Mouse (Mus musculus): ENCODE results near the gene Nob1.

Gene Nob1

DNA sequence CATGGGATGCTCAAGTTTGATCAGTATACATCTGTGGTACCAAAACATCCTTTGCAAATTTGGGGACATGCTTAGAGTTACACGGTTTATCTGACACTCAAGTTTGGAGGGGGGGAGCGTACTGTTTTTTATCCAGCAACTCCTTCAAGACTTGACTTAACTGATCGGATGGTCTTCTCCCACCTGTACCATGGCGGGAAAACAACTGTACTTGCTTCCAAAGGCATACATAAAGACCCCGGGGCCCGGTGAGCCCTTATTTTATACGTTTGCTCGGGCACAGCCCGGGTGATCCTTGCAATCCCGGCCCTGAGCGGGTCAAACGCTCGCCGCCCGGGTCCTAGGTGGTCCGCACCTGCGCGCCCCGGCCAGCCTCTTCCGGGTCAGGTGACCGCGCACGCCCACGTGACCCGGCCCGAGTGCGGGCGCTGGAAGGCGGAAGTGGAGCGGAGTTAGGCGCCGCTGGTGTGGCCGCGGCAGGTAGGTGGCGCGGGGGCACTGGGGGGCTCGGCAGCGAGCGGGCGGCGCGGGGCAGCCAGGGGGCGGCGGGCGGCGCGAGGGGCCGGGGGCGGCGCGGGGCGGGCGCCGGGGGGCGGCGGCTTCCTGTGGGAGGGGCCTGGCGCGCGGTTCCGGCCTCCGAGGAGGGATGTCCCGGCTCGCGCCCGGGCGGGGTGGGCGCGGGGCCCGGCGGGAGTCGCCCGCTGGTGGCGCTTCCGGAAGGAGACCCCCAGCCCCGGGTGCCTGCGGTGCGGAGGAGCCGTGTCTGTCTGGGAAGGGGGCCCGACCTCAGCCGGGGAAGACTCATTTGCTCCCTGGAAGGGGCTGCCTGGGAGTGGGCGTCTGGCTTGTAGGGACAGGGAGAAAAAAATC lies 11.3 kb upstream of the Nob1 start, which contains the start of gene Wwp2:
Gene Wwp2, plus strand, starts transcription at position 404 of the 870 bp plus-strand sequence.
- peak; percentile 71 for DNase-seq

DNA sequence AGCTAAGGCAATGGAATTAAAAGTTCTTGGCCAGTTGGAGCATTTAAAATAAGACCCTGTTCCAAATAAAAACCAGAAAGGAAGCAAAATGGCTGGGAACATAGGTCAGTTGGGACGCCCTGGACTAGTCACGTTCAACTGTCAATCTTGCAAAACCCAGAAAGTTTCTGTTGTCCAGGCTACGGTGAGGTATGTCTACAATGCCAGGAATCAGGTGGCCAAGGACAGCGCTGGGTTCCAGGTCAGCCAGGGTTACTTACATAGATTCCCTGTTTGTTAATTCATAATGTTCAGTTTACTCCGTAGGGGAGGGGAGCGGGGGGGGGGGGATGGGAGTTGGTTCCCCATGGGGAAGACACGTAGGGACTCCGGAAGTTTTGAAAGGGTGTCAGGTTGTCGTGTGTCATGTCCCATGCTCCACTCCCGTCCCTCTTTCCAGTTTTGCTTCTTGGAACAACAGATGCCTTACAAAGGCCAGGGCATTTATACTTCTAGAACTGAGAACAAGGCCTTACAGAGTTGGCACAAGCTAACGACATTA lies 10.6 kb upstream of the Nob1 start:
- no peak for DNase-seq

DNA sequence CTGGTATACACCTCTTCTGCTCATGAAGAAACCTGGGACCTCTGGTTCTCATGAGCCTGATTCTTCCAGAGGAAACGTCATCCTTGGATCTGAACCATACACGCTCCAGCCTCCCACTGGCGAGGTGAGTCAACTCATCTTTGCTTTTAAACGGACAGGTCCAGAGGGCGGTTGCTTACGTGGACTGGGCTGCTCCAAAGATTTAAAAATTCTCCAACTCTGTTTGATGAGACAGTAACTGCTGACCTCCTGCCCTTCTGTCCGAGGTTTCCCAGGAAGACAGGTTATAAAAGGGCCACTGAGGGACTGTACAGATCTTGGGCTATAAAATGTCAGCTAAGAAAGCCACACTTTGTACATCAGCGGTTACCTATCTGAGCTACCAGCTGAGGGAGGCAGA lies 6.0 kb upstream of the Nob1 start:
- no peak for DNase-seq

DNA sequence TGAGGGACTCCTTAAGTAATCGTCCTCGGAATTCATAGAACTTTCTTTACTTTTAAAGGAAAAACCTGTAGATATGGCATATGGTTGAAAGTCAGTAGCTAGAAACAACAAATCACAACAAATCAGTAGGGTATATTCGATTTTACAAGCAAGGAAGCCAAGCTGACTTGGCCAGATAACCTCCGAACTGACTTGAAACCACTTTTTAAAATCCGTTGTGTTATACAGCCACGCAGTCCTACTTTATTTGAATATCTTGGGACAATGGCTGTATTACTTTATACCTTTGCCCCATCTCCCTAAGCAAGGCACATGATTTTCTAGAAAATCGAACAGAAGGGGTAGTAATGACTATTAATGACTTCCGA lies 363 bp upstream of the Nob1 start:
- no peak for DNase-seq

DNA sequence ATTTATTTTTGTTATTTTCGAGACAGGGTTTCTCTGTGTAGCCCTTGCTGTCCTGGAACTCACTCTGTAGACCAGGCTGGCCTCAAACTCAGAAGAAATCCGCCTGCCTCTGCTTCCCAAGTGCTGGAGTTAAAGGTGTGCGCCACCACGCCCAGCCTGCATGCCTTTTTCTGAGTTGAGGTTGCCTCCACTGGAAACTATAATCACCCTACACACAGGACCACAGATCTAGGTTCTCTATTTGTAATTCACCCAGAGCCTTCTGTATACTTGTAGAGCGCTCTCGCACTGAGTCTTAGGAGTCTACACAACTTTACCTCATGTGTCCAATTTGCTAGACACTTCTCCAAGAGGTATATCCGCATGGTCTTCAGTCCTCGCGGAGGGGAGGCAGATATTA lies 675 bp downstream of the Nob1 start:
- no peak for DNase-seq

DNA sequence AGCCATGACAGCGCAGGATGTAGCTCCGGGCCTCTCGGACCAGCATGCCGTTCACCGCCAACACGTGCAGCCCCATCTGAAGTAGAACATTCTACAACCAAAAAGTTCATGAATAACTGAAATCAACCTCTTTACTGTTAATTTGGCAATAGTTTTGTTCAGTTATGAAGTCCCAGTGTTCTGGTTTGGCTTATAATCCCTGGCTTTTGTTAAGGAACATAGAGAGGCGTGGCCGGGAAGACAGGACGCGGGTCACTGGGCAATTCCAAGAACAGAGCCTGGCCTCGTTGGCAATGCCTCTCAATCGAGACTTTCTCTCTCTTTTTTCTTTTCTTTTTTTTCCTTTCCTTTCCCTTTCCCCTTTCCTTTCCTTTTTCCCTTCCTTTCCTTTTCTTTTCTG lies 7.8 kb downstream of the Nob1 start:
- no peak for DNase-seq

DNA sequence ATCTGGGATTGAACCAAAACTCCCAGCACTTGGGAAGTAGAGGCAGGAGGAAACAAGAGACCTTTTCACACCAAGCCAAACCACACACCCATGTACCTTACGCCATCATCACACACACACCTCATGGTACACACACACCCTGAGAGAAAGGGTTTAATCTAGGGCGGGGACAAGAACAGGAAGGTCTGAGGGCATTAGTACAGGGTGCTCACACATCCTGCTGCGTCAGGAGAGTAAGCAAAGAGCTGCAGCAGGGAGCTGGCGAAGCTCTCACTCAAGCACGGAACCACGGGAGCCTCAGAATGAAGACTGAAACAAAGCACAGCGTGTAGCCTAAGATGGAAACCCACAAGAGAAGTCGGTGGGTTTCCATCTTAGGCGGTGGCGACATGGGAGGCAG lies 11.0 kb downstream of the Nob1 start:
- DNase-seq = no peak

DNA sequence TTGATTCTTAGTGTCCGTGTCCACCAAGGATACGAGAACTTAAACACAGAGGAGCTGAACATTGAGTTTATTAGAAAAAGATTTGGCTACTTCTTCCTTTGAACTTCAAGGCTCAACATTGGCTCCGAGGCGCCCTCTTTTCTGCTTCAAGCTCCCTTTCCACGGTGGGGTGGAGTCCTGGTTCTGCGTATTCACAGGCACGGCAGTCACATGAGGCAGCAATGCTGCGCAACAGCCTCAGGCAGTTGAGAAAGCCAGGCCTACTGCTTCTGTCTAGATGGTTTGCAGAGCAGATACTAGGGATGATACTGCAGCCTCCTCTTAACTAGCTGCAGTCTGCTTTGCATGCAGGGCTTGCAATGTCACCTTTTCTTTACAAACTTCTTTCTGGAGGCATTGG lies 12.3 kb downstream of the Nob1 start:
- DNase-seq = no peak

DNA sequence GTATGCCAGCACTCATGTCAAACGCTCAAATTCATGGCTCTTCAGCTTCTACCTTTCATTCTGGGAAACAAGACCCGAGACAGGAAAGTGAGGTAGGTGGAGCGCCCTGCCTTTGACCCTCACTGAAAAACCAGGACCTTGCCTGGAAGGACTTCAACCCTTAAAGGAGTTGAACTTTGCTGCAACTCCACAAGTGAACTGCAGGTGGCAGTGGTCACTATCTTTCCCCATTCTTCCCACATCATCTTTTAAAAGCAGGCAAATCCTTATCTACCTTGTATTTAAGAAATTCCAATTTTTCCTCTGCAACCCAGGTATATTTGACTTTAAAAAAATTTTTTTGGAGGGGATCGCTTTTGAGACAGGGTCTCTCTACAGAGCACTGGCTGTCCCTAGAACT lies 13.5 kb downstream of the Nob1 start:
- DNase-seq = no peak

DNA sequence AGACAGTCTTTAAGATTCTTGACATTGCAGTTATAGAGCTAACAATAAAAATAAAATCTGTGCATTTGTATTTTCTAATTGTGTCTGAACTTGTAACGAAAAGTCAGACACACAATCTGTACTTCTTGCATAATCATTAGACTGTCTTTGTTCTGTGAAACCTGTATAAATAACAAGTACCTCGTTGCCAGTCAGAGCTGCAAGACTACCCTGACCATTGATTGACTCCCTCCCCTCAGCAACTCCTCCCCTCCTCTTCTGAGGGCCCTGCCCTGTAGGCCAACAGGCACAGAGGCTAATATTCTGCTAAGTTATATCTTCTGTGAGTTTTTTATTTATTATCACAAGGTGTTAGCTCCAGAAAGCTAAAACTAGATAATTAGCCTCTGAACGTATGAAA lies 18.9 kb downstream of the Nob1 start:
- no peak for DNase-seq

DNA sequence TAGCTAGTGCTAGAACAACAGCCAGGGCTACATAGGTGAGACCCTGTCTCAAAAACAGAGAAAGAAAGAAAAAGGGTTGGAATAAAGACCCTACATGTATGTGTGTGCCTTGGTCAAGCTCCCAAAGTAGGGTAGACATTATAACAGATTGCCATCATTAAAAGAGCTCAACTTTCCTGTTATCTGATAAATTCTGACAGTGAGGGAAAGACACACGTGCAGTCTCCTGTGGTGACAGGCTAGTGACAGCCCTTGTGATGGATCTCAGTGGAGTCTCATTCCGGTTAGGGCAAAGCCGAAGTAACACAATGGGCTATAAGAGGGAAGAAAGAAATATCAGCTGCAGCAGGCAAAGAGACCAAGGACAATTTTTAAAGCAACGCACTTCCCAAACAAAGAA lies 20.8 kb downstream of the Nob1 start:
- no peak for DNase-seq

DNA sequence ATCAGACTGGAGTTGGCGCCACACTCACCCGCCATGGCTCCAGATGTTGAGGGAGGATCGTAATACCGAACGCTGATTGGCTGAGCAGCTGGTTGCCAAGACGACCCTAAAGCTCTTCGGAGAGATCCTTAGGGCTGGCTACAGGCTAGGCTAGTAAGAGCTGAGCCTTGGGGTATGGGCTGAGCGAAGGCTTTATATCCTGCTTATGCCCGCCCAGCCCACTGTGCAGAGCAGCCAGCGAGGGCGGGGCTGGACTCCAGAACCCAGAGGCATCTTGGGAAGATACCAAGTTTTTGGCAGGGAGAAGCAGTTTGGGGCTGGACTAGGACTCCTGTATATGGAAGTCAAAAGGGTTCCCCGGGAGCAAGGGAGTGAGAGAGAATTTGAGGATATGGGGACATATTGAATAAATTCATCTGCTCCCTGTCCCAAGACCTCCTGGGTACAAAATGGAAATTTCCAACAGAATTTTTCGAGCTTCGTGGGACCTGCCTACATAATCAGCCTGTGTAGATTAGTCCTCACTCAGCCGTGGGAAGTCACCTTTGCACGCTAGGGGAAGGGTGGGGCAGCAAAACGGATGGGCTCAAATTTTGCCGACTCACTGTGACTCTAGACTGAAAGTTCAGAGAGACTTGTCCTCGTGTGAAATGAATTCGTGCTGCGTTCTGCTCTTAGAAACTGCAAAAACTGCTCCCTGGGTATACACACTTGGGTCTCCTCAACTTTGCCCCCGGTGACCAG lies 21.6 kb downstream of the Nob1 start, which contains the start of gene Nqo1:
Gene Nqo1, minus strand, starts transcription at position 169 of the 744 bp plus-strand sequence.
- DNase-seq = peak; percentile 69

DNA sequence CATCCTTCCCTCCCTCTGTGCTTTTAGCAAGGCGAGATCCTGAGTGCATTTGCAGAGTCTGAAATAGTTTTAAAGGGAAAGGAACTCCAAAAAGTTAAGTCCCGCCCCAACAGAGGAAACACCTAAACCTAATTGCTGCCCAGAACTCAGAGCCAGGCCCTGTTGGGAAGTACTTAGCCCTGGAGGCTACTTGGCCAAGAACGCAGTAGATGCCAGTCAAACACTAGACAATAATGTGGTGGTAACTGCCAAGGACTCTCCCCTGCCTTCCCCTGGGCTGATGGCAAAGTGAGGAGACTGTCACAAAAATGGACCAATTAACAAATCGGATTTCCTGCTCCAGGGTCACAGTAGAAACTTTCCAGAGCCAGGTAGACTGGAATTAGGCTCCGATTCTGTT lies 23.0 kb downstream of the Nob1 start:
- DNase-seq = no peak

DNA sequence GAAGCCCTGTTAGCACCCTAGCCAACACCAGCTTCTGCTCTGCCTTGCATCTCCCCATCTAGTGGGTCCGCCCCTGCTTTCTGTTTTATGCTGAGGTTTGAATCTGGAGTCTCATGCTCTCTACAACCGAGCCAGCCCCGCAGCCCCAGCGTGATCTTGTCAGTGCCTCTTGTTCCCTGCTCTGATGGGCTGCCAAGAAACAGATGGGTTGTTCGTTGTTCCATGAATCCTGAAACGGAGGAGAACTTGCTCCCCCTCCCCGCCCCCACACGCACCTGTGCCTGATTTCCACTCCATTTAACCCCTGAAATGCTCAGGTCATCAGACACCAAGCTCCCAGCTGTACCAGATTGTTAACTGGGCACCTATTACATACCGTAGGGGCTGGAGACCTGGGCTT lies 25.4 kb downstream of the Nob1 start:
- peak; percentile 68 for DNase-seq

DNA sequence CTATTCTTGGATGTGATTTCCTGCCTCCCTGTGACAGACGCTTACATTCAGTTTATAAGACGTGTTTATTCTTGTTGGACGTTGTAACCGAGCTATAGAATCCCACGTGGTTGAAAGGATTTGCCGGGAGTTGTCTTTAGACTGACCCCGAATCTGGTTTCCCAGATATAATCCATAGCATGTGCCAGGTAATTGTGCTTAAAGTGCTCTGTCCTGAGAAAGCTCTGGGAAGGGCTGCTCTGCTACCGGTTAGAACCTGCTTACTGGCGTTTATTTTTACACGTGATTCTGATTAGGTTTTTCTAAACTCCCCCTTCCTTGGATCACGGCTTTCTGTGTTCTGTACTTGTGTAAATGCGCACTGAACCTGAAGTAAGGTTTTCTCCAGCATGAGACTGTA lies 27.2 kb downstream of the Nob1 start:
- no peak for DNase-seq

DNA sequence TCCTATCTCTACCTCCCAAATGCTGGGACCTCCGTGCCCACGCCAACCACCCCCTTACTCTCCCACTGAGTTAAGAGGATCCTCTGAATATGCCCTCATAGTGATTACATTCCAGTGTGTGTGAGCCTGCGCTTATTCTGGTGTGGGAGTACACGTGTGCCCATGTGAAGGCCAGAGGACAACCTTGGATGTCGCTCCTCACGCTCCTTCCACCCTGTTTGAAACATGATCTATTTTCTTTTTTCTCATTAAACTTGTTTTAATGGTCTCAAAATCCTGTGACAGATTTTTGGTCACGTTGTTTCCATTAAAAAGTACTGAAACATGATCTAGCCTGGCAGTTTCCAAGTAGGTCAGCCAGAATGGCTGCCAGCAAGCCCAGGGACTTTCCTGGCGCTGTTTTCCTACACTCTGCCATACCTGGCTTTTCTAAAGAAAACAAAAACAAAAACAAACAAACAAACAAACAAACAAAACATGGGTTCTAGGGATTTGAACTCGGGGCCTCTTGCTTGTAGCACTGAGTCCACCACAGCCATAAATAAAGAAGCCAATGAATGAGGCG lies 28.7 kb downstream of the Nob1 start:
- DNase-seq = no peak

DNA sequence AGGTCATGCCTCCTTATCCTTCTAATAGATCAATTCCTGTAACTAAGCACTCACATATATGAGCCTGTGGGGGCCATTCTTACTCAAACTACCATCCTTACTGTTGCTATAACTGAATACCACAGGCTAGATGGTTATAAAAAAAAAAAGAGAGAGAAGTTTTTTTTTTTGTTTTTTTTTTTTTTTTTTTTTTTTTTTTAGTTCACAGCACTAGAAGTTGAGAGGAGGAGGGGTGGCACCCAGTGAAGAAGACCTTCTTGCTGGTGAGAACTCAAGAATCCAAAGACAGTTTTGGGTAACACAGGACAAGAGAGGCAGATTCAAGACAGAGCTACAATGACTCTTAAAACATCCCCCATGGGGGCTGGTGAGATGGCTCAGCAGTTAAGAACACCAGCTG lies 29.5 kb downstream of the Nob1 start:
- DNase-seq = no peak

DNA sequence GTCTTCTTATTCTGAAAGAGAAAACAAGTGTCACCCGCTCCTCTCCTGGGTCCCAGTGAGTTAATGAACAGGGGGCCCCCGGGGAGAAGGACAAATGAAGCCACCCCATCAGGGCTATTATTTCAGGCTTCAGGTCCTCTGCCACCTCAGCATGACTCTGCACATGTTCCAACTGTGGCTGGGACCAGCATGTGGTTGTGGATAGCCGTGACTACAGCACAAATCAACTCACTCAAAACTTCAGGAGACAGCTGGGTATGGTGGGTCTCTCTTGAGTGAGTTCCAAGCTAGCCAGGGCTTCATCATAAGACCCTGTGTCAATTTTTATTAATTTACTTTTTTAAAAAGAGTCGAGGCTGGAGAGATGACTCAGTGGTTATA lies 33.7 kb downstream of the Nob1 start:
- no peak for DNase-seq

DNA sequence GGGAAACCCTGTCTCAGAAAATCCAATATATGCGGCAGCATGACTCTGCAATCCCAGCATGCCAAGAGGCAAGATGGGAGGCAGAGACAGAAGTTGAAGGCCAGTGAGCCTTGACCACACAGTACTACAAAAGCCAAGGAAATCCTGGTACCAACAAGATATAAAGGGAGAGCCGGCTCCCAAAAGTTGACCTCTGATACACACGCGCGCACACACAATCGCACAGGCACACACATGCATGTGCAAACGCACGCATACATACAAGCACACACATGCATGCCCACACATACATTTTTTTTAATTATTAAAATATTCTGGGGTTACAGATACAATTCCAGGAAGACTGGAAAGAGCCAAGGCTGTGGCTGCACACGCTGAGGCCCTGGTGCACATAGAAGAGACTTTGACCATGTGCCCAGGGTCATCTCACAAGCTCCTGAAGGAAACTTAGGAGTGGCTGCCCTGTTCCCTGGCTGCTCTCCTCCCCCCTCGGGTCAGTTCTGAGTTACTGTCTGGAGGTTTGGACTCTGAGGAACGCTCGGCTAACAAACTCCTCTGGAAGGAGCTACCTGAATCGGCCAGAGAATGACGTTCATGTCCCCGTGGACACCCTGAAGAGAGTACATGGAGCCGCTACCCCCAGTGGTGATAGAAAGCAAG lies 34.2 kb downstream of the Nob1 start:
- no peak for DNase-seq

DNA sequence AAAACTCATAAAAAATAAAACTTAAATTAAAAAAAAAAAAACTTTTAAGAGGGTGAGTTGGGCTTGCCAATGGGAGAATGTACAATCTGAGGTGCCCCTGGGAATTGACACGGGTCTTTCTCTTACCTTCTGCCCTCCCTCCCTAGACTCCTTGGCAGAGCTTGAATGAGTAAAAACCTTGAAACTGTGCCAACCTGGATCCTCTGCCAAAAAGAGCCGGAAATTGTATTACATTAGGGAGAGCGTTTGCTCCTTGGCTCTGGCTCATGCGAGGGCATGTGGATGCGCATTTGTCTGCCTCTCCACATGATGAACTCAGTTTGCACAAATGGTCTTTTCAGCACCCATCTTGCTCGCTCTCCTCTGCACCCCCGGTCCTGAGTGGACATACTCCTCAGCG lies 35.3 kb downstream of the Nob1 start:
- DNase-seq = peak; percentile 43

DNA sequence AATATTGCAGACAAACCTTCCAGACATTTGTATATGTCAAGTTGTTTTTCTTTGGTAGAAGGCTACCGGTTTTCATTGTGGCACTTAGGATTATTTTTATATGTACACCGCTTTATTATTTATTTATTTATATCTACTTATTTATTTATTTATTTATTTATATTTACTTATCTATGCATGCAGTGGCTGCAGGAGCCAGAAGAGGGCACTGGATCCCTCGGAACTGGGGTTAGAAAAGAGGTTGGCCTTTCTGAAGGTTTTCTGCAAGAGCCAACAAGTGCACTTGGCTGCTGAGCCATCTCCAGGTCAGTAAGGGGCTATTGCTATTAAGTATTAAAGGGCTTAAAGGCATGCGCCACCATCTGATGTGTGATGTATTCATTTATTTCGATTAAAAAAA lies 37.0 kb downstream of the Nob1 start:
- peak; percentile 48 for DNase-seq

DNA sequence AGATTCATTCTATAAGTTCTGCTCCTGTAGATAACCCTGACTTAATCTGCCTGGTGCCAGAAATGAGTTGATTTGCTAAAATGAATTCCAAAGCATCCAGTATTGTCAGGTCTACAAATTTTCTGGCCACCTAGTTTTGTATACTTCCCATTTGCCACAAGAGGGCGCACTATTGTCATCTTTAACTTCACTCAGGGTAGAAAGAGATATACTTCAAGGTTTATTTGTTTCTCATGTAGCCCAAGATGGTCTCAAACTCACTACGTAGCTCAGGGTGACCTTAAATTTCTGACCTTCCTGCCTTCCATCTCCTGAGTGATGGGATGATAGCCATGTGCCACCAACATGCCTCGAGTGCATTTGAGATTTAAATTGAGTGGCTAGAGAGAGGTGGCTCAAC lies 38.2 kb downstream of the Nob1 start:
- no peak for DNase-seq

DNA sequence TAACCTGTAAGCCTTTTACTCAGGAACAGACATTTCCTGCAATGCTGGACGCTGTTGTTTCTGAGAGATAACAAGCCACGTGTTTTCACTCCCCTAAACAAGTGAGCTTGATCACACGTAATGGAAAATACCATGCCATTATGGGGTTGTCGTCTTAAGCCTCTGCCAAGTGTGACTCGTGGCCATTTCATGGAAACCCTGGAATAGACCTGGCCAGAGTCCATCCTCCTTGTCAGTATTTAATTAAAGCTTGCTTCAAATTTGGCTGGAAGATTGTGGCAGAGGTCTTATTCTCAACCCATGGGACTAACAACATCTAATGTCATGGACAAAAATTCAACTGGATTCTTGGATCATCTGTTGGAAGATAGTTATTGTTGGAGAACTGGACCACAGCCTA lies 38.7 kb downstream of the Nob1 start:
- DNase-seq = no peak
